Mouse (Mus musculus): ENCODE measurements around the gene Prkd2.

Gene Prkd2

GRCm38 (mm10) chr7:16825785-16826184, 16.9 kb upstream of the Prkd2 start:
- no peak for DNase-seq (ENCODE audit: inconsistent age in 2 of 2, low spot score in 1 of 2)

DNA sequence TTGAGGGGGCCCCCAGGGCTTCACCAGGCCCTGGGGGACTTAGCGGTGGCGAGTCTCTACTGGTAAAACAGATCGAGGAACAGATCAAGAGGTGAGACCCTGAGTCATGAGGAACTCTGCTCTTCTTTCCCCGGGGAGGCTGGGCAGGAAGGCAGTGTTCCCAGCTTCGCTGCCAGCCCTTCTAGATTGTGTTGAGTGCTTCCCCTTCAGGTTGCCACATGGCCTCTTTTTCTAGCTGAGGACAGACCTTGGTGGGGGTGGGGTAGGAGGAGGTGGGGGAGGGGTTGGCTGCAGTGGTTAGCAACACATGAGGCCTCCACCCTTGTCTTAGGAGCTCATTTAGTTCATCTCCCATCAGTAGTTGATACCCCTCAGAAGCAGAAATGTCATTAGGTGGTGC, 16.1 kb upstream of the Prkd2 start:
- no peak for DNase-seq (ENCODE audit: inconsistent age in 2 of 2, low spot score in 1 of 2)

DNA sequence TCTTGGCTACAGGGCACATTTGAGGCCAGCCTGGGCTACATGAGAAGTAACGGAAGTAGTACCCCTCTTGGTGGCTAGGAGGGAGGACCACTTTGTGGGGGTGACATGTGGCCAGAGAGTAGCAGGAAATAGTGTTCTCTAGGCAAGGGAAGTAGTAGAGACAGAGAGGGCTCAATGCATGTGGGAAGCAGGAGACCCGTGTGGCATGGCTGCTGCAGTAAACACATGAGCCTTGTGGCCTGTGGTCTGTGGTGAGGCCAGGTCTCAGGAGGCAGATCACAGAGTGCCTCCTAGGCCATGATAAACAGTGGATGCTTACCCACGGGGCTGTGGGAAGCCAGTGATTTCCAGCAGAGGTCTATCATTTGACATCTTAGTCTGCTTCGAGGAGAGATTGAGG, 15.4 kb upstream of the Prkd2 start:
- no peak for DNase-seq (ENCODE audit: inconsistent age in 2 of 2, low spot score in 1 of 2)

DNA sequence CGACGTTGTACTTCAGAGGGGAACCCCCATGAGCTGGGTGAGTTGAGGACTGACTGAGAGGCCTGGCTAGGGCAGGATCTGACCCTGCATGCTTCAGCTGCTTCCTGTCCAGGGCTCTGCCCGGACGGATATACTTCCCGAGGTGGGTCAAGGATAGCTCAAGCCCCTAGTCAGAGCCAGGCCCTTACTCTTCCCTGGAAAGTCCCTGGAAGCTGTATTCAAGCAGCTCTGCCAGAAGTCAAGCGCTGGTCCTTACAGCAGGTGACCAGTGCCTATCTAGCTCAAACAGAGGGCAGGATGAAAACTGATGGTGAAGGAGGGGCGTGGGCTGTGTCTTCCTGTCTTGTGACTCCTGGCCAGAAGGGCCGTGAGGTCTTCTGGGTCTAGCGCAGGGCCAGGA, 12.3 kb upstream of the Prkd2 start:
- peak; percentile 32 to 58 for DNase-seq (ENCODE audit: inconsistent age in 2 of 2, low spot score in 1 of 2)

DNA sequence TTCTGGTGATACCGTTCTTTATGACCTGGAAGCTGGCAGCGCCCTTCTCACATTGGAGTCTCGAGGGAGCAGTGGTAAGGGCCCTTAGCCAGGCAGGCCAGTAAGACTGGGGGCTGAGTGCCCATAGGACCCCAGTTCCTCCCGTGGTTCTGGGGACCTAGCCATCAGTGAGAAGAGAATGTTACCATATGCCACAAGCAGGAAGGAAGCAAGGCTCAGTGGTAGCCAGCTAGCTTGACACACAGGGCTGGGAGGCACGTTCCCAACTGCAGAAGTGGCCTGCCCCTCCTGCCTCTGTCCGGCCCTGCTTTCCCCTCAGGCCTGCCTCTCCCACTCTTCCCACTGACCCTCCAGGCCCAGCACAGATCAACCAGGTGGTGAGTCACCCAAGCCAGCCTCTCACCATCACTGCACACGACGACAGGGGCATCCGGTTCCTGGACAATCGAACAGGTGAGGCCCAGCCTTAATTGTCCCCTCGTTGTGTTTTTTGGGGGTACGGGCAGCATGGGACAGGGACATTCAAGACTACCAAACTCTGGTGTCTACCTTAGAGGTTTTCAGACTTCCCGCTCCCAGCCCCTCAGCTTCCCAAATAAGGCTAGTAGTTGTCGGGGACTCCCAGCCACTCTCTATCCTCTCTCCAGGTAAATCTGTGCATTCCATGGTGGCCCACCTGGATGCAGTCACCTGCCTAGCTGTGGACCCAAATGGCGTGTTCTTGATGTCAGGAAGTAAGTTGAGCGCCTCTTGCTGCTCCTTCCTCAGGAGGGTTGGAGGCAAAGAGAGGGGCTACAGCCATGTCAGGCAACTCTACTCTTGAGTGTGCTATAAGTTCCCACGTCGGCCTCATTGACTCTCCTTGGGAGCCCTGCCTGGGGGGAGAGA, 4.5 kb upstream of the Prkd2 start:
- no peak for DNase-seq (ENCODE audit: inconsistent age in 2 of 2, low spot score in 1 of 2)

- DNase-seq (ENCODE audit: inconsistent age in 2 of 2, low spot score in 1 of 2), result no peak
These were observed 3.8 kb upstream of the Prkd2 start for GRCm38 (mm10) chr7:16838804-16839426.

GRCm38 (mm10) chr7:16839427-16840108, 3.1 kb upstream of the Prkd2 start:
- no peak for DNase-seq (ENCODE audit: inconsistent age in 2 of 2, low spot score in 1 of 2)

DNA sequence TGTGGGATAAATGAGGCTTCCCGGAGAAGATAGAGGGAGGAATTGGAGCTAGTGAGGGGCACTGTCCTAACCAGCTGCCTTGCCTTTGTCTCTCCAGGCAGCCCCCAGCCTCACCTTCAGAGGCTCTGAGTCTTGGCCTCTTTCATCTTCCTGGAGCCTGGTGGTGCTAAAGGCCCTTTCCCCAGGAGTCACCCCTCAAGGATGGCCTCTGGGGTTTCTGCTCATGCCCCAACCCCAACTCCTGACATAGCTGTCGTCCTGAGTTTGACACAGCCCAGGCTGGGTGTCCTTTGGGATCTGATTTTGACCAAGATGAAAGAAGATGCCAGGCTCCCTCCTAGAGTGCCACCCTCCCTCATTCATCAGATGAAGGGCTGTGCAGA, 2.6 kb upstream of the Prkd2 start:
- DNase-seq (ENCODE audit: inconsistent age in 2 of 2, low spot score in 1 of 2), result no peak

- DNase-seq (ENCODE audit: inconsistent age in 2 of 2, low spot score in 1 of 2), result no peak
These were observed 1.6 kb upstream of the Prkd2 start for GRCm38 (mm10) chr7:16841078-16841477.

GRCm38 (mm10) chr7:16841561-16842560, 841 bp upstream of the Prkd2 start:
- peak in 1 of 2 experiments; percentile 58 for DNase-seq (ENCODE audit: inconsistent age in 2 of 2, low spot score in 1 of 2)

DNA sequence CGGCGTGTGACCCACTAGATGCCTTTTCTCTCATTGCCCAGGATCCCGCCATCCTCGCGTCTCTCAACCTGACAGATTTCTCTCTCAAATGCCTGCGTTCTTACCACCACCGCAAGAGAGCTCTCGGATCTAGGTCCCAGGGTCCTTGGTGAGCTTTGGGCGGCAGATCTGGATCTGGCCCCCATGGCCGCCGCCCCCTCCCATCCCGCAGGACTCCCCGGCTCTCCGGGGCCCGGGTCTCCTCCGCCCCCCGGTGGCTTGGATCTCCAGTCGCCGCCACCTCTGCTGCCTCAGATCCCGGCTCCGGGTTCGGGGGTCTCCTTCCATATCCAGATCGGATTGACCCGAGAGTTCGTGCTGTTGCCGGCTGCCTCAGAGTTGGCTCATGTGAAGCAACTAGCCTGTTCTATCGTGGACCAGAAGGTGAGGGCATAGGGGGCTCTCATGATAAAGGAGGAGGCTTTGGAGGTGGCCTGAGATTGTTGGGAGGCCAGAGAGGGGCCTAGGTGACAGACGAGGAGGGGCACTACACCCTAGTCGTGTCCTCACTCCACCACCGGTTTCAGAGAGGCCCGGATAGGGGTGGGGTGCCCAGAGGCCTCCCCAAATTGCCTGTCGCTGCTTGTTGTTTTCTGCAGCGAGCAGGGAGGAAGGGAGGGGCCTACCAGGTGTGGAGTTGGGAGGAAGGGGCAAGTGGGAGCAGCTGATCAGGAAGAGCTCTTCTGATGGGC, 904 bp downstream of the Prkd2 start:
- DNase-seq (ENCODE audit: inconsistent age in 2 of 2, low spot score in 1 of 2), result peak; percentile 46 to 73

GRCm38 (mm10) chr7:16844696-16845071, 2.0 kb downstream of the Prkd2 start:
- peak in 1 of 2 experiments; percentile 50 for DNase-seq (ENCODE audit: inconsistent age in 2 of 2, low spot score in 1 of 2)

DNA sequence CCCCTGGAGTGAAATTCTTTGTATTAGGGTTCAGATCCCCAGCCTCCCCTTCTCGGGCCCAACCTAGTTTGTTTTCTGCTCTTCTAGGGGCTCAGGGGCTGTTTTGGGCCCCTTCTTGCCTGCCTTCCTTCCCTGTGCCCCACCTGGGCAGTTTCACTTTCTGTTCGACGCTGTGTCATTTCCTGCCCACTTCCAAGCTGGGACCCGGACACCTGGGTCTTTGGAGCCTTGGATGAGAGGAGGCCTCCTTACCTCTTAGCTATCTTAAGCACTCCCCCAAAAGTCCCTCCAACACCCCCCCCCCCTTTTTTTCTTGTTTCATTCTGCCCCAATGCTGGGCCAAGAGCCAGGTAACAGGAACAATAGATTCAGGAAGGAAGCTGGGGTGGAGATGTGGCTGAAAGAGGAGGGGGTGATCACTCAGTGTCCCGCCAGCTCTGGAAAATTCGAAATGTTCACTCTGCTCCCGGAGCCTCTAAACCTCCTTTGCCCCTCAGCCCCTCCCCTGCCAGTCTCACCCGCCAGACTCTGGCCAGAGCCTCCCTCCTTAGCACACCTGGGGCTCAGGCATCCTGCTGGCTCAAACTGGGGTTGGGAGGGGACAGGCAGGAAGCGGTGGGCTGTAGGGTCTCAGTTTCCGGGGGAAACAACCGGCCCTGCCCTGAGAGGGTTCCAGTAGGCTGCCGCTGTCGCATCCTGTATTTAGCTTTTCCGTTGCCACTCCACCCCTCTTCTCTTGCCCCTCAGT, 2.5 kb downstream of the Prkd2 start:
- DNase-seq (ENCODE audit: inconsistent age in 2 of 2, low spot score in 1 of 2), result peak; percentile 54 to 66

DNA sequence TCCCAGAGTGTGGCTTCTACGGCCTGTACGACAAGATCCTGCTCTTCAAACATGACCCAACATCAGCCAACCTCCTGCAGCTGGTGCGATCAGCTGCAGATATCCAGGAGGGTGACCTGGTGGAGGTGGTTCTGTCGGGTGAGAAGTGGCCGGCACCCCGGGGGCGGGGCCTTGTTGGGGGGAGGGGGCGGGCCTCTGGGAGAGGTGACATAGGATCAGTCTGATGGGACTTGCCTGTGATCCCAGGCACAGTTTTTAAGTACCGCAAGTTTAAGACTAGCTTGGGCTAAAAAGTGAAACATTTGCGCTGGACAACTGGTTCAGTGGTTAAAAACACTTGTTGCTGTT, 3.1 kb downstream of the Prkd2 start:
- DNase-seq (ENCODE audit: inconsistent age in 2 of 2, low spot score in 1 of 2), result no peak

- no peak for DNase-seq (ENCODE audit: inconsistent age in 2 of 2, low spot score in 1 of 2)
These were observed 4.1 kb downstream of the Prkd2 start for GRCm38 (mm10) chr7:16846775-16847174.

GRCm38 (mm10) chr7:16847507-16847906, 4.8 kb downstream of the Prkd2 start:
- DNase-seq (ENCODE audit: inconsistent age in 2 of 2, low spot score in 1 of 2), result no peak

- DNase-seq (ENCODE audit: inconsistent age in 2 of 2, low spot score in 1 of 2), result peak in 1 of 2 experiments; percentile 75
These were observed 5.9 kb downstream of the Prkd2 start for GRCm38 (mm10) chr7:16848579-16848978.

- DNase-seq (ENCODE audit: inconsistent age in 2 of 2, low spot score in 1 of 2), result peak in 1 of 2 experiments; percentile 67
These were observed 8.9 kb downstream of the Prkd2 start for GRCm38 (mm10) chr7:16851636-16852035.

- no peak for DNase-seq (ENCODE audit: inconsistent age in 2 of 2, low spot score in 1 of 2)
These were observed 10.7 kb downstream of the Prkd2 start for GRCm38 (mm10) chr7:16853302-16853831.

Measured in adrenal gland, adult (tissue).